Mouse (Mus musculus) lung, postnatal 4 days (tissue): ENCODE measurements around the gene Gm49378.

Experiments
- DNase-seq, 2 experiments: peaks; one replicate each; pipeline ENCODE4 v3.0.0; 2021

The Gm49378 gene

DNA sequence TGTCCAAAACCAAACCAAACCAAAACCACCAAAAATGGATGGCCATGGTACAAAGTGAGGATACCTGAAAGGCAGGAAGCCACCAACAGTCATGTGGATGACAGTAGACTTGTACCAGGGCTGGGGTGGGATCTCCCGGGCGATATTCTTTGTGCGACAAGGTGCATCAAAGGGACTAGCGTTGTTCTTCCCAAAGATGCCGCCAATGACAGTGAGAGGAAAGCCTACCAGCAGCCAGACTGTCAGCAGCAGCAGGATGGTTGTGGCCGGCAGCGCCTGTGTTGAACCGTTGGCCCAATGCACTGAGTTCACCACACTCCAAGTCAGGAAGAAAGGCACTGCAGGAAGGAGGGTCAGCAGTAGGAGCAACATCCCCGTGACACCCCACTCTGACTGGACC lies at the start of gene Gm49378:
Gm49378 (minus strand) TSS at position 101 of the 400 bp plus-strand sequence.
- DNase-seq, result no peak

GRCm38 (mm10) chr14:55682118-55682493 lies 44.4 kb upstream of the Gm49378 start:
- no peak for DNase-seq

- peak; percentile 94 to 95 for DNase-seq
These were observed 43.7 kb upstream of the Gm49378 start, which contains the start of gene Tinf2 for GRCm38 (mm10) chr14:55681160-55682117. Gene Tinf2 (minus strand): TSS chr14:55681820.

DNA sequence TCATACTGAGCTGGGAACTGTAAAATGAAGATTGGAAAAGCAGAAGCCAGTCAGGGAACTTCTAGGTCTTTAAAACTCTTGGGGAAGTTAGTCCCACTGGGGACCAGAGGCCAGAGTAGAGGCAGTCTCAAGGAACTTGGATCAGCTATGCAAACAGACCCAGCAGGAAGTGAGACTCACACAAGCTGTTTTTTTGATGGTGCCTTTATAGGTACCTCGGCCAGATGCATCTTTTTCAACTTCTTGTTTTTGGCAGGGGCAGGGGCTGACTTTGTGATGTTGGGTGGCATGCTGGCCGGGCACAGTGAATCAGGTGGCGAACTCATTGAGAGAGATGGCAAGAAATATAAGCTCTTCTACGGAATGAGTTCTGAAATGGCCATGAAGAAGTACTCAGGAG lies 39.9 kb upstream of the Gm49378 start:
- DNase-seq, result no peak

- no peak for DNase-seq
These were observed 35.0 kb upstream of the Gm49378 start for GRCm38 (mm10) chr14:55672741-55673060.

DNA sequence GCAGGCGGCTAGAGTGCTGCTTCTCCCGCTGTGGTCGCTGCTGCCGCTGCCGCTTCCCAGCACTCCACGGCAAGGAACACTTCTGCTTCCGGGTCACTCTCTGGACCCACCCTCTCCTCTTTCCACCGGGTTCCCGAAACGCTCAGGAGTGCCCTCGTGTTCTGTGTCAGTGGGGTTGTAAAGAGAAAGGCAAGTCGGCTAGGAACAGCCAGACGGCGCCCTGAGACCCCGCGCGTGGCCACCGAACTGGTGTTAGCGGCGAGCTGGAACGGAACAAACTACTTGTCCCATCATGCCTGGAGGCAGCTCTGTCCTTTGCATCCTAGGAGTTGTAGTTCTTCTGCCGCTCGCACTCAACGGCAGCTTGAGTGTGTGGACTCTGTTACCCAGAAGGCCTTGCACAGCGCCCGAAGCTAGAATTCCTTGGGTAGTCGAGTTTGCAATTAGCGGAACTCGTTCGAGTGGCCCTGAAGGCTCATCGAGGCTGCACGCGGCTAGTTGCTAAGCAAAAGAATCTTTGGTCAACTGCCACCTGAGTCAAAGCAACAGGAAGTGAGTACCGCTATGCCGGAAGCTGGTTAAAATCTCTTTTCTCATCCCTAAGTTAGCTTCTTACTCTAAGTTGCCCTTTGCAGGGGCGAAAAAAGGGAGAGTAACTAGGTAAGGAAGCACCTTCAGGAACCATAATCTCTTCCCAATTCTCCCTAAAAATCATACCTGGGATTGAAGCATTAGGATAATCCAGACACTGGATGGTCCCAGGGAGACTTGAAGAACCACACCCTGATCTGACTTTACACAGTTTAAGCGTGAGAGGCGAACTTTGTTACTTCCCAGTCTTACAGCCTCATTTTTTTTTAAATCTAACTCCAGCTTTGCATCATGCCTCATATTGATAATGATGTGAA lies 34.4 kb upstream of the Gm49378 start, which contains the start of the genes Gmpr2 and Nedd8:
Gmpr2 (plus strand) TSS at position 109 of the 908 bp plus-strand sequence.
Nedd8 (minus strand) TSS at position 292 of the 908 bp plus-strand sequence.
- DNase-seq, result peak; percentile 90 to 94

DNA sequence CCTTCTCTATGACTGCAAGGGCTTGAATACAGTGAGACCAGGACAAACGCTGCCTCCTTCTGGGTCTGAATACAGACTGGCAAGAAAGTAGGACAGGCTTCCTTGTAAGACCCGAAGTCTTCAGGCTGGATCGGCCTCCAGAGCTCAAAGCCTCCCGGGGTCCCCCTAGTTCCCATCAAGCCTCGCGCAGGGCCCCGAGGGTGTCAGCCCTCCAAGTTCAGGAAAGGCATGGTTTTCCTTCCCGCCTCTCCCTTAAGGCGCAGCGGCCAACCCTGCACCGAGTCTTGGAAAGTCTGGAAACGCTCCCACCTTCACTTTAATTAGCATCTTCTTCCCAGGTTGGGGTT lies 33.8 kb upstream of the Gm49378 start:
- DNase-seq, result no peak

DNA sequence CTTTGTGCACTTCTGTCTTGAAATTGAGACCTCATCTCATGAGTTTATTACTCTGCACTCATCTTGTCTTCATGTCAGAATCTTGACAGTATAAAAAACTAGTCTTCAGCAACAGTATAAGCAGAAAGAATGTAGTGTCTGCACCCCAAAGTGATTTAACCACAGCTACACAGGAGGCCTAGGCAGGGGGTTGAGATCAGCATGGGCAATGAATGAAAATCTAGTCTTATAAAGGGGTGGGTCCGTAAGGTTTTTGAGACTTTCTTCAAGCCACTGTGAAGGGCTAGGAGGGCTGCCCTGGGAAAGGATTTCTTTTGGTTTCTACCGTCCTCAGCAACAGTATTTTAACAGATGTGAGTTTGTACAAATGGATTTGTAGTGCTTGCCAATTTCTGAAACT lies 22.9 kb upstream of the Gm49378 start:
- DNase-seq, result no peak

DNA sequence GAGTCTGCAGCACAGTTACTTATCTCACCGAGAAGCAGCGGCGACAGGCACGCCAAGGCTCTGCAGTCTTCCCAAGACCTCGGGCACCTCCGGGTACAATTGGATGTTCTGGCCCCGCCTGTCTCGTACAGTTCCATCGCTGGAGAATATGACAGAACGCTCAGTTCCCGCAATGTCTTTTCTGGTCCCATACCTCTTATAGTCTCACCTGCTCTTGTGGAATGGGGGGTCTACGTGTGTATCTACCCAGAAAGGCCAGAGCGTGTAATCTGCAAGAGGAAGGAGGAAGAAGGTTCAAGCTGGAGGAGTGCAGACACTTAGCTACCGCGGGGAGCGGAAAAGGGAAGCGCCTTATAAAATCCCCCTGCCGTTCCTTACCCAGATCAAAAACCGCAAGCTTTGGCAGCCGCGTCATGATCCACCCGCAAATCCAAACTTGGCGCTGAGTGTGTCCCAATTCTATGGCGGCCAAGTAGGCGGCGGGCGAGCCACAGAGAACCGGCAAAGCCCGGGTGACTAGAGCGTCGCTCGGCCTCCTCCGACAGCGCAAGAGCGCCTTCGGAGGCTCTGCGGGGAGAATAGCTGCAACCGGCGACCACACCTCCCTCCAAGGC lies 22.4 kb upstream of the Gm49378 start, which contains the start of gene Mdp1:
Mdp1 (minus strand) TSS at position 549 of the 614 bp plus-strand sequence.
- peak; percentile 86 to 87 for DNase-seq

- DNase-seq, result no peak
These were observed 20.3 kb upstream of the Gm49378 start for GRCm38 (mm10) chr14:55658011-55658410.

GRCm38 (mm10) chr14:55656935-55657334 lies 19.2 kb upstream of the Gm49378 start:
- no peak for DNase-seq

GRCm38 (mm10) chr14:55651528-55651927 lies 13.8 kb upstream of the Gm49378 start:
- DNase-seq, result no peak

DNA sequence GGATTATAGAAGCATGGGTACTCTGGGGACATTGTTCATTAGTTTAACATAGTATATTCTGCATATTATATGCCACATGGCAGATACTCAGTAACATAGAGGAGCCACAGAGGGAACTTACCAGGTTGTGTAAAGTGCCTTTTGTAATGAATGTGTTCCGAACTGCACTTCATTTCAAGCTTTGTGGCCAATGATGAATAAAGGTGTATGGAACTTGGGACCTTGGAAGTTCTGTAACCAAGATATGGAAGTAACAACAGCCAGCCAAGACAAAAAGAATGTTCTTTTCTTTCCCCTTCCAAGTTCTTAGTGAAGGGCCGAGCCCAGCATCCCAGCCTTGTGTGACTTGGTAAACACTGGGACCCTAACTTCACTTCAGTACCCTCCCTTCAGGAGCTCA lies 12.2 kb upstream of the Gm49378 start, which contains the start of gene Tssk4:
Tssk4 (plus strand) TSS at position 301 of the 400 bp plus-strand sequence.
- no peak for DNase-seq

- peak in 1 of 2 experiments; percentile 29 for DNase-seq
These were observed 6.7 kb upstream of the Gm49378 start for GRCm38 (mm10) chr14:55644261-55644888.

GRCm38 (mm10) chr14:55643060-55643907 lies 5.6 kb upstream of the Gm49378 start, which contains the start of gene Tm9sf1:
Gene Tm9sf1 (minus strand): TSS chr14:55643806.
- DNase-seq, result peak; percentile 90

DNA sequence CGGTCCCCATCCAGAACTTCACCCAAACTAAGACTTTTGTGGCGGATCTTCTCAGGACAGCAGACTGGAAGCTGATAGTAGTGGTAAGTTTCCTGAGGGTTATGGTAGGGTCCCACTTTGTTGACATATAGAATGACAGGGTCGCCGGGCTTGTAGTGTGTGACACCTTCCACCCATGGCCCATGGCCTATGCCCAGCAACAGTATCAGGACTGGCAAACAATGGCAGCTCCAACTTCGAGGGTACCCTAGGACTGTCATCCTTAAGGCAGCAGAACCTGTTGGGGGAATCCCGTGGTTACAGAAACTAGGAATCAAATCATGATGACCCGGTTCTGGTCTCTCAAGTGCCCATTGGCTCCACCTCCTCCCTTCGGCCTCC lies 5.0 kb upstream of the Gm49378 start:
- no peak for DNase-seq

GRCm38 (mm10) chr14:55641291-55641690 lies 3.6 kb upstream of the Gm49378 start:
- DNase-seq, result no peak

DNA sequence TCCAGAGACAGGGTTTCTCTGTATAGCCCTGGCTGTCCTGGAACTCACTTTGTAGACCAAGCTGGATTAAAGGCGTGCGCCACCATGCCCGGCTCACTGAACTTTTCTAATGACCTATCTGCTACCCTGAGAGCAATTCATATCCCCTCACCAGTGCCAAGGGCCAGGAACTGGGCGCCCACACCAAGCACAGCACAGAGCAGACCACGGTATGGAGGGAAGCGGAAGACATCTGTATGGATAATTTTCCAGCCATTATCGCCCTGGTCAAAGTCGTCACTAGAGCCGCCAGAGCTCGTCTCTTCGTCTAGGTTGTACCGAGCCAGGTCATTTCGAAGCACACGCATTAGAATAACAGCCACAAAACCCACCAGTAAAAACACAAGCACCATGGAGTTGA lies 3.1 kb upstream of the Gm49378 start:
- DNase-seq, result no peak

DNA sequence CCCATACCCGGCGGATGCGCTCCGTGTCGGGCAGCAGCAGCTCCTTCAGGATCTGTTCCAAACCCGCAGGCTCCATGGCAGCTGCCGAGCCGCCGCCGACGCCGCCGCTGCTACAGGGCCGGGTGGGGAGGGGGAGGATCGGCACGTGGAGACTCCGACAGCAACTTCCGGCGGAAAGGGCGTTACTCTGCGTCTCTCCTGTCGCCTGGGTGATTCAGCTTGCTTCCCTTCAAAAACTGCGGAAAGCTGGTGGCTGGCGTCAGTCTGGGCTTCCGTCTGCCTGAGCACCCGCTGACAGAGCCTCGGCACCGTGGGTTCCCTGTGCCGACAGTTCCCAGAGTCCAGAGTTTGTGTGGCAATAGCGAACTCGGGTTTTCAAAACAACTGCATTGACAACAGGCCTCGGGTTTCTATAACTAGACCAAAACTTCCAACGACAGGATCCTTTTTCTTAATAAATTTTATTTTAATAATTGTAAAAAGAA lies 2.1 kb downstream of the Gm49378 start, which contains the start of gene Ipo4:
Ipo4 (minus strand) TSS at position 435 of the 485 bp plus-strand sequence.
- peak; percentile 91 to 92 for DNase-seq

DNA sequence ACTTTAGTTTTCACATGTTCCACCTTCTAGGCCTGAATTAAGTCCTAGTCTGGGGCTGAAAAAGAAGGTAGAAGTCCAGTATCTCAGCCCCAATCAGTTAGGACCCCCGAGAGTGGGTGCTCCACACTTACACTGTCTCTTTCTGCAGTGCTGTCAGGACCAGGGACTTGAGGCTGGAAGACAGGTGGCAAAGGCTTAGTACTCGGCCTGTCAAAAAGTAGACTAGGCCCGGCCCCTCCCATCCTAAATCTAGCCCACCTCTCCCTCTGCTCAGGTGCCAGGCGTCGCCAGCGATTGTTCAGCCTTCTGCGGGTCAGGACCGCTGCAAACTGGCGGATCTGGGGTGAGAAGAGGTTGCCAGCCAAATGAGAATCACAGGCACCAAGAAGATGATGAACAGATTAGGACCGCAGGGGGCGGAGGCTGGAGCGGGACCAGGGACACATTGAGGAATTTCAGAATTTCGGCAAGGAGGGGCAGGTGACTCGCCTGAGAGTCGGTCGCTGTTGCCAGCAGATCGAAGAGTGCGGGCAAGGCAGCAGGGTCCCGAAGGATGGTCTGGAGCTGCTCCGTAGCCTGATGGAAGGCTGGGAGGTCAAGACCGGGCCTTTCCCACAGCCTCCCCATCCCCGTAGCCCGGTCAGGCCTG lies 2.7 kb downstream of the Gm49378 start:
- no peak for DNase-seq
